Mouse (Mus musculus) stomach, embryonic 16.5 days (tissue): ENCODE data around the gene Zdhhc4. TPM values are rescaled to one million over a fixed set of nuclear protein-coding genes. Genes with fewer than 3 reads are reported as not detected.
A peak's percentile ranks its signal among the peaks of the same experiment; 100 is the strongest.

Experiments
- ATAC-seq: fragments of 200-750 bp; cut with Nextera tagmentation; 2 replicates; pipeline ENCODE4 v1.8.0; 2017; ENCODE audit warnings: moderate number of reproducible peaks, moderate TSS enrichment; ENCODE audit not compliant: insufficient read depth, low FRiP score
- H3K27ac ChIP-seq: fragments of 300-500 bp; sonication (generic); 2 replicates; pipeline ENCODE4 v1.5.1; 2014; ENCODE audit warnings: low read length
- H3K27me3 ChIP-seq: fragments of 300-500 bp; sonication (generic); 2 replicates; pipeline ENCODE4 v1.6.1; 2014; ENCODE audit warnings: low read length, control low read depth, mixed read lengths; ENCODE audit not compliant: control insufficient read depth, insufficient read depth
- H3K36me3 ChIP-seq: fragments of 300-500 bp; sonication (generic); 2 replicates; pipeline ENCODE4 v1.6.1; 2014; ENCODE audit warnings: low read length; ENCODE audit not compliant: control insufficient read depth, insufficient read depth
- H3K4me1 ChIP-seq: fragments of 300-500 bp; sonication (generic); 2 replicates; pipeline ENCODE4 v1.6.1; 2014; ENCODE audit warnings: low read length, control low read depth, mixed read lengths; ENCODE audit not compliant: control insufficient read depth, insufficient read depth
- H3K4me2 ChIP-seq: fragments of 300-500 bp; sonication (generic); 2 replicates; pipeline ENCODE4 v1.6.1; 2014; ENCODE audit warnings: low read depth, low read length, mixed read lengths
- H3K4me3 ChIP-seq: fragments of 300-500 bp; sonication (generic); replicated peaks from 2 replicates; pipeline ENCODE4 v1.5.1; 2014; ENCODE audit warnings: mild to moderate bottlenecking, low read length
- H3K9ac ChIP-seq: fragments of 300-500 bp; sonication (generic); 2 replicates; pipeline ENCODE4 v1.6.1; 2014; ENCODE audit warnings: low read length
- H3K9me3 ChIP-seq: fragments of 300-500 bp; sonication (generic); replicated peaks from 2 replicates; pipeline ENCODE4 v1.6.1; 2016; ENCODE audit warnings: low read length, control low read depth; ENCODE audit not compliant: control insufficient read depth
- WGBS: fragments of 180-500 bp; shearing (Covaris S2); extraction: QIAGEN DNeasy Blood & Tissue Kit; methylation state at CpG from one replicate; pipeline ENCODE4 v1.1.7; 2014; 5-methylcytosine and 5-hydroxymethylcytosine counted together
- polyA plus RNA-seq: library from polyadenylated mRNA; unstranded; fragments of >200 nt; fragmentation: Nextera tagmentation; extraction: Ambion mirVana; gene quantifications from 2 replicates; pipeline ENCODE4 v1.2.1, GENCODE M21; 2015

The Zdhhc4 gene
- polyA plus RNA-seq, 1 experiment from 2014 or later, result 63.6 TPM

DNA sequence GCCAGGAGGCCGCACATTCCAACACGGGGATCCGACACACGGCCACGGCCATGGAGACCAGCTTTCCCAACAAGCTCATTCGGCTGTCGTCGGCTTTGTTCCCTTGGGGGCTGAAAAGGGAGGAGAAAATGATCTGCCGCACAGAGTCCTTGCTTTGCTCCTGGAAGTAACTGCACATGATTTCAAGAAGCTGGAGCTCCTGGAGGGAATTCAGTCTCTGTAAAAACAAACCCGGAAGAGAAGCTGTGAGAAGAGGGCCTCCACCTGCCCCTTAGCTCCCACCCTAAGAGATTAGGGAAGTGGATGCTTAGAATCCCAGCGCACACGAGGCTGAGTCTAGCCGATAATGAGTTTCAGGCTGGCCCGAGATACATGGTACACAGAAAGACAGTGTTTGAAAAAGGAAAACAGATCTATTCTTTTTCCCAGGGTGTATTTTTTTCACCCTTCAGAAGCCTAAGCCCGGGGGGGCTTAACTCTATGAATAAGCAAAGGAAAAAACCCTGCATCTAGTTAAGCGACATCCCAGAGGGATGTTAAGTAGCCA lies 14.8 kb downstream of the Zdhhc4 start:
- peak overlapping the region; percentile 87 for H3K27ac ChIP-seq
- no peak for ATAC-seq
- peak overlapping the region; percentile 97 for H3K9ac ChIP-seq
- H3K4me2 ChIP-seq, result peak overlapping the region; percentile 85
- peaks cover 16% of the 10 kb centered on the region for H3K4me1 ChIP-seq
- H3K4me3 ChIP-seq, result peak overlapping the region; percentile 77
- peaks cover 20% of the 10 kb centered on the region for H3K36me3 ChIP-seq
- WGBS, result 4% methylated on average over 16 of the region's 16 CpGs
- no peaks in the 10 kb centered on the region for H3K27me3 ChIP-seq
- H3K9me3 ChIP-seq, result no peaks in the 10 kb centered on the region

DNA sequence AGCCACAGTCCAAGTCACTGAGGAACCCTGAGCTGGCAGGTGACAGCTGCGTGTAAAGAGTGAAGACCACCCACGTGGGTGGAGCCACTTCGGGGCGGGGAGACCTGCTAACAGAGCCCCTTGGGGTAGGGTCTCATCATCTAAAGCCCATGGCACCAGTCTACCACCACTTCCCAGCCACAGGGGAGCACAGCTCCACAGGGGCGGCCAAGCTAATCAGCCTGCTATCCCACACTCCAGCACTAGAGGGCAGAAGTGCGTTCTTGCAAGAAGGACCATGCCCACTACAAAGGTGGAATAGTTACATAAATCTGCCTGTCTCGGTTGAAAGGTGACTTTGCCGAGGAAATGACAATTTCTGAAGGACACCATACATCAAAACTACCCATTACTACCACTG lies 17.2 kb downstream of the Zdhhc4 start:
- Histone ChIP-seq H3K9ac (no peak overlapping the region), H3K4me3 (no peak overlapping the region), H3K4me1 (peaks cover 16% of the 10 kb centered on the region), H3K9me3 (no peaks in the 10 kb centered on the region), H3K36me3 (peaks cover 32% of the 10 kb centered on the region), H3K4me2 (no peak overlapping the region), H3K27me3 (no peaks in the 10 kb centered on the region), H3K27ac (no peak overlapping the region)
- WGBS, result 57% methylated on average over 8 of the region's 8 CpGs
- ATAC-seq, result no peak

DNA sequence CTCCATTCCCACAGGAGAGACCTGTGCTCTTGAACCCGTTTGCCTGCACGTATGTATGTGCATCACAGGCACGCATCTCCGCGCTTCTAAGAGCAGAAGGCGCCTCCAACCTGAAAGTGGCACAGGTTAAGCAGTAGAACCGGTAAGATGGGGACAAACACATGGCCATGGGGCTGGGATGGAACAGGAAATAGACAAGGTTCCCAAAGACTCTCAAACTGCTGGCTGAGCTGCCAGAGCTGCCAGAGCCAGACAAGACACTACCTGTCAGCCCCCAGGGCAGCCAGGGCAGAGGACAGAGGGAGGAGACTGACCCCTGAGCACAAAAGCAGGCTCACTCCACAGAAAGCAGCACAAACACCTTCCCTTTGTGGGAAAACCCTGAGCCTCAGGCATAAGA lies 19.1 kb downstream of the Zdhhc4 start:
- WGBS, result 94% methylated on average over 7 of the region's 7 CpGs
- Histone ChIP-seq H3K9ac (no peak overlapping the region), H3K27me3 (no peaks in the 10 kb centered on the region), H3K36me3 (peaks cover 44% of the 10 kb centered on the region), H3K4me2 (no peak overlapping the region), H3K4me3 (no peak overlapping the region), H3K9me3 (no peaks in the 10 kb centered on the region), H3K4me1 (peaks cover 13% of the 10 kb centered on the region), H3K27ac (no peak overlapping the region)
- ATAC-seq, result no peak

DNA sequence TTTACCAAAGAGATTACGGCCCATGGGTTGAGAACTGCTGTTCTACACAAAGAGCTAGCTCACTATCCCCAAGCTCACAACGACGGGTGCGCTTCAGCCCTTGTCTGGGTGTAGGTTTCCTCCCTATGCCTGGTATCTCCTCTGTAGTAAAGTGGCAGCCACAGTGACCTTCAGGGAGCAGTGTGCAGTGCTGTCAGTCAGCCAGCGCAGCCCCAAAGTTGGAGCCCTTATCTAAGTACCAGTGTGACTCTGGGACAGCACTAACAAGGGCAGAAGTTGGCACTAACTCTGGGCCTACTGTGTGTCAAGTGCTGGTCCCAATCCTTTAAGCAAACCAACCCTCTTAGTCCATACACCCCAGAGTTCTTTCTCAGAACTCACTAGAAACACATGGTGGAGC lies 20.2 kb downstream of the Zdhhc4 start:
- 85% methylated on average over 5 of the region's 5 CpGs for WGBS
- no peak for ATAC-seq
- H3K9me3 ChIP-seq, result no peaks in the 10 kb centered on the region
- no peak overlapping the region for H3K4me2 ChIP-seq
- no peak overlapping the region for H3K9ac ChIP-seq
- H3K27me3 ChIP-seq, result no peaks in the 10 kb centered on the region
- H3K27ac ChIP-seq, result no peak overlapping the region
- H3K4me1 ChIP-seq, result peaks cover 8% of the 10 kb centered on the region
- H3K36me3 ChIP-seq, result peaks cover 44% of the 10 kb centered on the region
- H3K4me3 ChIP-seq, result no peak overlapping the region

DNA sequence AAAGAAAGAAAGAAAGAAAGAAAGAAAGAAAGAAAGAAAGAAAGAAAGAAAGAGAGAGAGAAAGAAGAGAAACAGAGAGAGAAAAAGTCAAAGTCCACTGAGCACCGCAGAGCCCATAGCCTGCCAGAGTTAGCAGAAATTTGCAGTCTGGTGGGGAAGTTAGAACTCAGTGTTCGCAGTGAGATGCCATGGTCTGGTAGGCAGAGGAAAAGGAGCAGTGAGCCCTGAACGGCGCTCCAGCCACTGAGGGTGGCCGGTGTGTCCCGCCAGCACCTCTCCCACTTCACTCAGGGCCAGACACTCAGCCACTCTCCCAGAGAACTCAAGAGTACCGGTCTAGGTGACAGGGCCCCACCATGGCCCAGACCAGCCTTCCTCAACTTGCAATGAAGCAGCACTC lies 24.8 kb downstream of the Zdhhc4 start:
- Histone ChIP-seq H3K27ac (no peak overlapping the region), H3K9ac (no peak overlapping the region), H3K27me3 (no peaks in the 10 kb centered on the region), H3K4me1 (no peaks in the 10 kb centered on the region), H3K9me3 (no peaks in the 10 kb centered on the region), H3K4me2 (no peak overlapping the region), H3K36me3 (peaks cover 49% of the 10 kb centered on the region), H3K4me3 (no peak overlapping the region)
- no peak for ATAC-seq
- 90% methylated on average over 7 of the region's 7 CpGs for WGBS

DNA sequence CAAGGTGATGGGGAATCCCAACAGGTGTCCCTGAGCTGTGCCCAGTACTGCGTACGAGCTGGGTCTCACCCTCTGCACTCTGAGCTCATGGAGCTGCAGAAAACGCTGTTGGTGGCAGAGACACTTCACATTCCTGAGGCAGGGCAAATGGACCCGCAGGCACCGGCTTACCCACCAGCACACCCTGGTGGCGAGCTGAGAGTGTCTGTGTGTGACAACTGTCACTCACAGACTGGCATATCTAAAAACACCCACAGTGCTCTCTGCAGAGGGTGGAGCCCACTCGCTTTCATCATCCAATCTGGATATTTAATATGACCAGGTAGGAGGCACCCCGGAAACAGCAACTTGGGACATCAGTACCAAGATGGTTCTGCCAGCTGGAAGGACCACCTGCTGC lies 27.8 kb downstream of the Zdhhc4 start:
- Histone ChIP-seq H3K4me1 (no peaks in the 10 kb centered on the region), H3K9me3 (no peaks in the 10 kb centered on the region), H3K36me3 (peaks cover 32% of the 10 kb centered on the region), H3K4me3 (no peak overlapping the region), H3K9ac (no peak overlapping the region), H3K27me3 (no peaks in the 10 kb centered on the region), H3K27ac (no peak overlapping the region), H3K4me2 (no peak overlapping the region)
- ATAC-seq, result no peak
- 82% methylated on average over 8 of the region's 8 CpGs for WGBS

DNA sequence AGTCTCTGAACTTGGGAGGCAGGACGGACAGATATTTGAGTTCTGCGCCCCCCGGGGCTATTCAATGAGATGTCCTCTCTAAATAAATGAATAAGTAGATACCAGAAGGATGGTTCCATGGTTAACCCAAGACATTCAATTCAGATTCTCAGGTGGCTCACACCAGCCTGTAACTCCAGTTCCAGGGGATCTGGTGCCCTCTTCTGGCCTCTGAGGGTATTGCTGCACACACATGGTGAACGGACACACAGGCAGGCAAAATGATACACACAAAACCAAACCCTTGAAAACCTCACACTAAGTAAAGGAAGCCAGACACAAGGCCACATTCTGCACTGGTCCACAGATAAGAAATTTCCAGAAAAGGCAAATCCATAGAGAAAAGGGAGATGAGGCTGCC lies 29.4 kb downstream of the Zdhhc4 start:
- Histone ChIP-seq H3K9me3 (0 out of 2 replicates have a peak, but pooled peaks cover 3% of the 10 kb centered on the region), H3K4me3 (no peak overlapping the region), H3K9ac (no peak overlapping the region), H3K27me3 (no peaks in the 10 kb centered on the region), H3K4me1 (no peaks in the 10 kb centered on the region), H3K36me3 (peaks cover 22% of the 10 kb centered on the region), H3K4me2 (no peak overlapping the region), H3K27ac (no peak overlapping the region)
- no peak for ATAC-seq
- WGBS, result 85% methylated on average over 4 of the region's 4 CpGs

DNA sequence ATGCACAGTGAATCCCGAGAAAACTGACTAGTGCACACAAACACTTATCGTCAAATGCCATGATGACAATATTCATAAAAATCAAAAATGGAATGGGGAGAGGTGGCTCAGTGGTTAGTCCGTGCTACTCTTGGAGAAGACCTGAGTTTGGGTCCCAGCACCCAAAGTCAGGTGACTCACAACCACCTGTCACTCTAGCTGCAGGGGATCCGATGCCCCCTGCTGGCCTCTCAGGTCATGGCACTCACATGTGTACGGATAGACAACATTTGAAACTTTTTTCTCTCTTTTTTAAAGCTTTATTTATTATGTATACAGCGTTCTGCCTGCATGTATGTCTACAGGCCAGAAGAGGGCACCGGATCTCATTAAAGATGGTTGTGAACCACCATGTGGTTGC lies 30.7 kb downstream of the Zdhhc4 start:
- Histone ChIP-seq H3K27me3 (peaks cover 12% of the 10 kb centered on the region), H3K4me1 (peaks cover 4% of the 10 kb centered on the region), H3K9ac (no peak overlapping the region), H3K9me3 (0 out of 2 replicates have a peak, but pooled peaks cover 3% of the 10 kb centered on the region), H3K4me2 (no peak overlapping the region), H3K4me3 (no peak overlapping the region), H3K27ac (no peak overlapping the region), H3K36me3 (peaks cover 22% of the 10 kb centered on the region)
- ATAC-seq, result no peak
- WGBS, result 92% methylated on average over 7 of the region's 7 CpGs

DNA sequence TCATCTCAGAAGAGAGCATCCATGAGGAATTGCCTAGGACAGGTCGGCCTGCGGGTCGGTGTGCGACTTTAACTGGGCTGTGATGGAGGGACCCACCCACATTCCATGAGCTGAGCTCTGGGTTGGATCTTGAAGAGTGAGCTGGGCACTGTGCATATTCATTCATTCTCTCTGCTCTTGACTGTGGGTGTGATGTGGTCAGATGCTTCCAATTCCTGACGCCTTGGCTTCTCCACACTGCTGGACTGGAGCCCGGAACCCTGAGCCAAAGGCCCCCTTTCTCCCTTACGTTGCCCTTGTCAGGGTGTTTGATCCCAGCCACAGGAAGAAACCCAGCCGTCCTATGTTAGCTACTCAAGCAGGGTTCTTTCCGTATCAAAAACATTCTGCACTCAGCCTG lies 31.1 kb downstream of the Zdhhc4 start:
- H3K9ac ChIP-seq, result no peak overlapping the region
- peaks cover 7% of the 10 kb centered on the region for H3K4me1 ChIP-seq
- H3K27ac ChIP-seq, result no peak overlapping the region
- H3K4me2 ChIP-seq, result no peak overlapping the region
- ATAC-seq, result no peak
- peaks cover 22% of the 10 kb centered on the region for H3K36me3 ChIP-seq
- no peak overlapping the region for H3K4me3 ChIP-seq
- 83% methylated on average over 9 of the region's 9 CpGs for WGBS
- H3K9me3 ChIP-seq, result 0 out of 2 replicates have a peak, but pooled peaks cover 3% of the 10 kb centered on the region
- peaks cover 16% of the 10 kb centered on the region for H3K27me3 ChIP-seq
